Mouse (Mus musculus): ENCODE results near the gene Crlf1. TPM values are rescaled to one million over a fixed set of nuclear protein-coding genes. Genes with fewer than 3 reads are reported as not detected.

Crlf1 gene
- polyA plus RNA-seq, 1 experiment from 2014 or later = 3.4 TPM

DNA sequence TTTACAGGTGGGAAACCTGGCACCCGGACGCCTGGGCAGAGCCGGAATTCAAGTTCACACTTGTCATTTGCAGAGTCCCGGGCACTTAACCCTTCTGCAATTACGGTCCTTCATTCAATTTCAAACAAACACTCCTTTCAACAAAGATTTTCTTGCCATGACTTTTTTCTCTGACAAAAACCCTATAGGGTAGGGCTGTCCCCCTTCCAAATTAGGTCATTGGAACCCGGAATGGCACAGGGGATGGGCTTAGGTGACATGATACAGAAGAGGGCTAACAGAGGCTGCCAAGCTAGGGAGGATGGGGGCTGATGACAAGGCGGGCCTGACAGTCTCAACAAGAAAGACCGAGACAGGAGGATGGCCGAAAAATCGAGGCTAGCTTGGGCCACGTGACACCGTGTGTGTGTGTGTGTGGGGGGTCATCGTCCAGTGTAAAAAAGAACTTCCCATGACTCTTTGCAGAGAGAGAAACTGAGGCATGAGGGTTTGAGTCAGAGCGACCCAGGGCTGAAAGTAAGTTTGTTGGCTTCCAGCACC, 4.0 kb upstream of the Crlf1 start:
- DNase-seq (ENCODE audit: low spot score) (no peak), ATAC-seq (ENCODE audit: insufficient read depth, low FRiP score, low TSS enrichment) (no peak)
- Histone ChIP-seq H3K4me3 (ENCODE audit: low read depth, low read length) (peak overlapping the region; percentile 18; the same call in 1 of the 2 replicates), H3K27me3 (ENCODE audit: control insufficient read depth, insufficient read depth, low read length) (peaks cover 92% of the 10 kb centered on the region), H3K9me3 (ENCODE audit: control insufficient read depth, low read length) (no peaks in the 10 kb centered on the region), H3K4me1 (ENCODE audit: control insufficient read depth, insufficient read depth, low read length) (peaks cover 32% of the 10 kb centered on the region), H3K36me3 (ENCODE audit: control insufficient read depth, insufficient read depth, low read length) (no peaks in the 10 kb centered on the region), H3K9ac (ENCODE audit: low read length) (no peak overlapping the region), H3K27ac (ENCODE audit: low read depth, low read length) (no peak overlapping the region), H3K4me2 (ENCODE audit: low read depth) (peak overlapping the region; percentile 43)
- 2% methylated on average over 14 of the region's 14 CpGs for WGBS

DNA sequence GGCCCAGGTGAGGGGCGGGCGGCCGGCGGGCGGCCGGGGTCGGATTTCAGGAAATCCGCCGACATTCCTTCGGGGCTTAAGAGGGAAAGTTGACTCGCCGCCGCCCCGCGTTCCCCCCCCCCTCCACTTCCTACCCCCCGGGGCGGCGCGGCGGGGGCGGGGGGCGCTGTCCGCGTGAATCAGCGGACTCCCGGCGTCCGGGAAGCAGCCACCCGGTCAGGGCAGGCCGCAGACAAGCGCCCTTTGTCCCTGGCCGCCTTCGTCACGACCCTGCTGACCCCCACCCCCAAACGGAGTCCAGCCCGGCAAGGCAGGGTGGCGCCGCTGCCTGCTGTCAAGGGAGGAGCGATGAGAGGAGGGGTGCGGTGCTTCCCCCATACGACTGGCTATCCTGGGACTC, 3.4 kb upstream of the Crlf1 start:
- WGBS = 2% methylated on average over 26 of the region's 41 CpGs
- peaks cover 32% of the 10 kb centered on the region for H3K4me1 ChIP-seq (ENCODE audit: control insufficient read depth, insufficient read depth, low read length)
- DNase-seq (ENCODE audit: low spot score) = no peak

DNA sequence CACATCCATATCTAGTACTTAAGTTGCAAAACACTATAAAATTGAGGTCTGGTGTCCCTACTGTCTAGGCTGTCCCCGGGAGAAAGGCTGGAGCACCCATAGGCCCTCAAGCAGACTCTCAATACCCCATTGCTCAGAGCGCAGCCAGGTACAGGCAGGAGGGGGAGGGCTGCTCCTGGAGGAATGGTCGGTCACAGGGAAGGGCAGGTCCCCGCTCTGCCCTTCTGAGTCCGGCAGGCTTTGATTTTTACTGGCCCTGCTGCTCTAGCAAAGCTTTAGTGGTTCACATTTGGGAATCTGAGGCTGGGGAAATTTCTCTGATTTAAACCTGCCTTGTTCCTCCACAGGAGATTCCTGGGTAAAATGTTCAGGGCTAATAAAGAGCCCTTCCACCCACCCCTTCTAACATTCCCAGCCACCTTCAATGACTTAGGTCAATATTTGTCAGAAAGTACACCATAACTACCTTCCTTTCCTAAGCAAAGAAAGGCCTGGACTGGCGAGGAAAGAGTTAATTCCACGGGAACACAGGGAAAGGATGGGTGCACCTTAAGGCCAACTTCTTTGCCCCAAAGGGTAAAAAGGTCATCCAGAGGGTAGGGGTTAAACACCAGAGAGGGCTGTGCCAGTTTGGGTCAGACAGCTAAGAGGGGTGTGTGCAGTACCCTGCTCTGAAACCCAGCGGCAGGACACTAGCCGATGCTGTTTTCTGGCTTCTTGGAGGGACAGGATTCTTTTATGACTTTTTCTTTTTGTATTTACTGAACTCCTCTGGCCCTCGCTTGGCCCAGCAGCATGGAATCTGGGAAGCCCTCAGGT, 2.7 kb upstream of the Crlf1 start:
- Histone ChIP-seq H3K36me3 (ENCODE audit: control insufficient read depth, insufficient read depth, low read length) (no peaks in the 10 kb centered on the region), H3K27me3 (ENCODE audit: control insufficient read depth, insufficient read depth, low read length) (peaks cover 96% of the 10 kb centered on the region), H3K27ac (ENCODE audit: low read depth, low read length) (no peak overlapping the region), H3K9me3 (ENCODE audit: control insufficient read depth, low read length) (no peaks in the 10 kb centered on the region), H3K4me2 (ENCODE audit: low read depth) (no peak overlapping the region), H3K9ac (ENCODE audit: low read length) (no peak overlapping the region), H3K4me3 (ENCODE audit: low read depth, low read length) (peak overlapping the region; percentile 4; the same call in 1 of the 2 replicates), H3K4me1 (ENCODE audit: control insufficient read depth, insufficient read depth, low read length) (peaks cover 32% of the 10 kb centered on the region)
- no peak for DNase-seq (ENCODE audit: low spot score)
- 7% methylated on average over 10 of the region's 10 CpGs for WGBS
- no peak for ATAC-seq (ENCODE audit: insufficient read depth, low FRiP score, low TSS enrichment)

More for the DNA sequence above, 3.4 kb upstream of the Crlf1 start:
- peak overlapping the region; percentile 32 for H3K4me2 ChIP-seq (ENCODE audit: low read depth)
- H3K4me3 ChIP-seq (ENCODE audit: low read depth, low read length) = peak overlapping the region; percentile 18; the same call in 1 of the 2 replicates
- H3K9ac ChIP-seq (ENCODE audit: low read length) = no peak overlapping the region; the same call in 1 of the 2 replicates
- peaks cover 96% of the 10 kb centered on the region for H3K27me3 ChIP-seq (ENCODE audit: control insufficient read depth, insufficient read depth, low read length)
- no peak for ATAC-seq (ENCODE audit: insufficient read depth, low FRiP score, low TSS enrichment)
- no peaks in the 10 kb centered on the region for H3K9me3 ChIP-seq (ENCODE audit: control insufficient read depth, low read length)
- no peaks in the 10 kb centered on the region for H3K36me3 ChIP-seq (ENCODE audit: control insufficient read depth, insufficient read depth, low read length)
- no peak overlapping the region for H3K27ac ChIP-seq (ENCODE audit: low read depth, low read length)

DNA sequence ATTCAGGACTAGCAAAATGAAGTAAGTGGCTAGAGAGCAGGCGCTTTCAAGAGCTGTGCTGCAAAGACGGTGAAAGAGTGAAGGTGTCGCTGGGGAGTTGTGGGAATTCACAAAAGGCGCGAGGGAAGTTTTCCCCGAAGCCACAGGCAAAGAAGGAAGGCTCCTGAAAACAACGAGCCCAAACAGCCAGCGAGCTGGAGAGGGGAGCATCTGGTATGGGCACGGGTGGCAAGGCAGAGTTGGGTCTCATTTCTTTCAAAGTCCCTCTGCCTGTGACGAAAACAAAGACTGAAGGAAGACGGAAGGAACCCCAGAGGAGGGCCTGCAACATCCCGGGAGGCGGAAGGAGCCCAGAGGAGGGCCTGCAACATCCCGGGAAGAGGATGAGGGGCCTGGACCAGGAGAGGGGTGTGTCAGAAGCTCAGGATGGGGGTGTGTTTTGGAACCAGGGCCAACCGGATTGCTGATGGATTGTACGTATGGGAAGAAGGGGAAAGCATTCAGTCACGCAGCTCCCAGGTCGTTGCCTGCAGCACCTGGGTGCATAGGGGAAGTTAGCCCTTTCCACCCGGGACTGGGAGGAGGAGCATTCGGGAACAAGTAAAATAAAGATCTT, 2.0 kb upstream of the Crlf1 start:
- no peak overlapping the region for H3K9ac ChIP-seq (ENCODE audit: low read length)
- H3K4me2 ChIP-seq (ENCODE audit: low read depth) = no peak overlapping the region
- WGBS = 2% methylated on average over 20 of the region's 20 CpGs
- H3K4me3 ChIP-seq (ENCODE audit: low read depth, low read length) = peak overlapping the region; percentile 4; the same call in 1 of the 2 replicates
- peaks cover 96% of the 10 kb centered on the region for H3K27me3 ChIP-seq (ENCODE audit: control insufficient read depth, insufficient read depth, low read length)
- ATAC-seq (ENCODE audit: insufficient read depth, low FRiP score, low TSS enrichment) = no peak
- no peaks in the 10 kb centered on the region for H3K36me3 ChIP-seq (ENCODE audit: control insufficient read depth, insufficient read depth, low read length)
- no peak overlapping the region for H3K27ac ChIP-seq (ENCODE audit: low read depth, low read length)
- H3K9me3 ChIP-seq (ENCODE audit: control insufficient read depth, low read length) = no peaks in the 10 kb centered on the region
- H3K4me1 ChIP-seq (ENCODE audit: control insufficient read depth, insufficient read depth, low read length) = peaks cover 38% of the 10 kb centered on the region
- DNase-seq (ENCODE audit: low spot score) = no peak

DNA sequence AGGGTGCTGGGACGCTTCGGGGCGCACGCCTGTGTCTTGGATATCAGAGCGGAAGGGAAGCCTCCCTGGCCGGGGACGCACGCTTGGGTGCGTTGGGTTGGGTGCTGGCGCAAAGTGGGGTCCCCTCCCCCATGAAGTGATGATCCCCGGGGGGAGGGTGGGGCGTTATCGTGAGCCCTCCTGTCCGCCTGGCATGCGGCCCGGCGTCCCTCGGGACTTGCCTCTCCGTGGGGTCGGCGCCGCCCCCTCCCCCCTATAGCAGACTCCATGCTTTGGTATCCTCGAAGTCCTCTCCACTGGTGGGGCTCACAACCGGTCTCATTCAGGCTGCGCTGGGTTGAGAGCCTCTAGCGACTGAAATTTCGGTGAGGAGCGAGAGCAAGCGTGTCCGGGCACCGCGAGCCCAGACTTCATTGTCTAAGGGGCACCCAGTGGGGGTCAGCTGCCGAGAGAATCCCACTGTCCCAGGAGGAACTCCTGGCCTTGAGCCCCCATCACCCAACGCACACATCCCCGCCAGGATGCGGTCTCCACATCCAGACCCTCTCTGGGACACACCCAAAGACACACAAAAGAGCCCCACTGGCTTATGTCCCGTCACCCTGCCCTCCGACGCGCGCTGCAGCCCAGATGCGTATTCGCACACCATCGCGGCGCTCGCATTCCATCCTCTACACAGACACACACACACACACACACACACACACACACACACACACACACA, 896 bp downstream of the Crlf1 start:
- ATAC-seq (ENCODE audit: insufficient read depth, low FRiP score, low TSS enrichment) = no peak
- Histone ChIP-seq H3K36me3 (ENCODE audit: control insufficient read depth, insufficient read depth, low read length) (no peaks in the 10 kb centered on the region), H3K4me1 (ENCODE audit: control insufficient read depth, insufficient read depth, low read length) (peaks cover 27% of the 10 kb centered on the region), H3K27me3 (ENCODE audit: control insufficient read depth, insufficient read depth, low read length) (peaks cover 97% of the 10 kb centered on the region), H3K9me3 (ENCODE audit: control insufficient read depth, low read length) (no peaks in the 10 kb centered on the region), H3K4me2 (ENCODE audit: low read depth) (peak overlapping the region; percentile 41; the same call in 1 of the 2 replicates), H3K9ac (ENCODE audit: low read length) (no peak overlapping the region), H3K27ac (ENCODE audit: low read depth, low read length) (no peak overlapping the region), H3K4me3 (ENCODE audit: low read depth, low read length) (no peak overlapping the region)
- DNase-seq (ENCODE audit: low spot score) = no peak
- under 1% methylated on average over 42 of the region's 47 CpGs for WGBS

DNA sequence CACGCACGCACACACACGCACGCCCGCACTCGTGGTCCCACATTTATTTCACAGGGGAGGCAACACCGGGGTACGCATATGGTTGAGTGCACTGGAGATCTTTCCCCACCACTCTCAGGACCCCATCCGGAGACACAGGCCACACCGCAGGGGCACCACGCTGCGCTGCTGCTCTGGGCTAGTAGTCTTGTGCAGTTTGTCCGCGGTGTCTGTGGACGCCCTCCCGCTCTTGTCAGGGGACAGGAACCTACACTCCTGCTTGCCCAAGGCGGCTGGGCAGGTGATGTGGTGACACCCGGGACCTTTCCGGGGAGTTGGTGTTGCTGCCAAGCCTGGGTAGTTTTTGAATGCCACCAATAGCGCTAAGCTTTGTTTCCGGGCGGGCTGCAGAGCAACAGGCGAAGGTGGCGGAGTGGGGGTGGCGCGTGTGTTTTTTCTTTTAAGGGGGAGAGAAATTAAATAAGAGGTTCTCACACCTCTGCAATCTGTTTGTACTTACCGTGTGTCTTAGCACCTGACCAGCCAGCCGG, 1.5 kb downstream of the Crlf1 start:
- H3K9ac ChIP-seq (ENCODE audit: low read length) = no peak overlapping the region
- no peaks in the 10 kb centered on the region for H3K36me3 ChIP-seq (ENCODE audit: control insufficient read depth, insufficient read depth, low read length)
- ATAC-seq (ENCODE audit: insufficient read depth, low FRiP score, low TSS enrichment) (no peak), DNase-seq (ENCODE audit: low spot score) (no peak)
- H3K27me3 ChIP-seq (ENCODE audit: control insufficient read depth, insufficient read depth, low read length) = peaks cover 97% of the 10 kb centered on the region
- H3K4me1 ChIP-seq (ENCODE audit: control insufficient read depth, insufficient read depth, low read length) = peaks cover 21% of the 10 kb centered on the region
- WGBS = 2% methylated on average over 28 of the region's 28 CpGs
- no peaks in the 10 kb centered on the region for H3K9me3 ChIP-seq (ENCODE audit: control insufficient read depth, low read length)
- no peak overlapping the region; the same call in 1 of the 2 replicates for H3K4me2 ChIP-seq (ENCODE audit: low read depth)
- H3K4me3 ChIP-seq (ENCODE audit: low read depth, low read length) = no peak overlapping the region
- H3K27ac ChIP-seq (ENCODE audit: low read depth, low read length) = no peak overlapping the region

DNA sequence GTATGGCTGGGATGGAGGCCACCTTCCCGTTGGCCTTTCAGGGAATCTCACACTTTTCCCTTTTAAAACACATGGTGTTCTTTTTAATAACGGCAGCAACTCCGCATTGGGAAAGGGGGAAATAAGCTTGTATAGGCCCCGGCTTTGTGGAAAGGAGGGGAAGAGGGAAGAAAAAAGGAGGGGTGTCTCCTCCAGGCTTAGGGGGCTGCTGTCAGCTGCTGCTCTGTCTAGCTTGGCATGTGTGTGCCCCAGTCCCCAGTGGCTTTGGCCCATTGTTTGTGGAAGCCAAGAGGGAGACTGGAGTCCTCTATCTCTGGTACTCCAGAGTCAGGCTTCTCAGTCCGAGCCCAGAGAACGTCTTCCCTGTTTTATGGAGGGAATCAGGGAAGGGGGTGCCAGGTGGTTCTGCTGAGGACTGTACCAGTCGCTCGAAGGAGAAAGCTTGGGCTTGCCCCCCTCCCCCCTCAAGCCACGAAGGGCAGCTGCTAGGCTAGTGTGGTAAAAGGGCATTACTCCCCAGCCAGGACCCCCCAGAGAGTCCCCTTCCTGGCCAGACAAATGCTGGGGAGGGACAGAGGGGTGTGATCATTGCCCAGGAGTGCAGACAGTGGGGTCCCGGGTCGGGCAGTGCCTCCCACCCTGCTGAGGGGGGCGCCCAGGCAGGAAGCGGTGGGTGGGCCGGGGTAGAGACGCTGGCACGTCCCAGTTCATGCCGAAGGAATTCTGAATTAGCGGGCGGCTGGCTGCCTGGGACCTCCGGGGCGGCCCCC, 2.2 kb downstream of the Crlf1 start:
- Histone ChIP-seq H3K36me3 (ENCODE audit: control insufficient read depth, insufficient read depth, low read length) (no peaks in the 10 kb centered on the region), H3K9ac (ENCODE audit: low read length) (no peak overlapping the region; the same call in 1 of the 2 replicates), H3K4me3 (ENCODE audit: low read depth, low read length) (peak overlapping the region; percentile 12; the same call in 1 of the 2 replicates), H3K4me1 (ENCODE audit: control insufficient read depth, insufficient read depth, low read length) (peaks cover 16% of the 10 kb centered on the region), H3K27ac (ENCODE audit: low read depth, low read length) (no peak overlapping the region), H3K4me2 (ENCODE audit: low read depth) (no peak overlapping the region), H3K27me3 (ENCODE audit: control insufficient read depth, insufficient read depth, low read length) (peaks cover 97% of the 10 kb centered on the region), H3K9me3 (ENCODE audit: control insufficient read depth, low read length) (no peaks in the 10 kb centered on the region)
- 2% methylated on average over 20 of the region's 21 CpGs for WGBS
- DNase-seq (ENCODE audit: low spot score) (no peak), ATAC-seq (ENCODE audit: insufficient read depth, low FRiP score, low TSS enrichment) (no peak)

DNA sequence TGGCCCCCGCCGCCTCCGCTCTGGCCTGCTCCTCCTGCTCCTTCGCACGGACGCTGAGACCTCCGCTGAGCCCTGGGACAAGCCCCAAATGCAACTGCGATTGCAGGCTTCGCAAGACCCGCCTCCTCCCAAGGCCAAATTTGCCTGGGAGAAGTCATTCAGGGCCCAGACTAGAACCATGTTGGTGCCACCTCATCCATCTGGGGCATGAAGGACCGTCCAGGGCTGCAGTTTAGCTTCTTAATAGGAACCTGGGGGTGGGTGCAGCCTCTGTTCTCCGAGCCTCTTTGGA, 2.8 kb downstream of the Crlf1 start:
- H3K9ac ChIP-seq (ENCODE audit: low read length) = no peak overlapping the region; the same call in 1 of the 2 replicates
- no peak overlapping the region for H3K4me2 ChIP-seq (ENCODE audit: low read depth)
- WGBS = 4% methylated on average over 12 of the region's 12 CpGs
- peak overlapping the region; percentile 12; the same call in 1 of the 2 replicates for H3K4me3 ChIP-seq (ENCODE audit: low read depth, low read length)
- DNase-seq (ENCODE audit: low spot score) (no peak), ATAC-seq (ENCODE audit: insufficient read depth, low FRiP score, low TSS enrichment) (no peak)
- peaks cover 16% of the 10 kb centered on the region for H3K4me1 ChIP-seq (ENCODE audit: control insufficient read depth, insufficient read depth, low read length)
- no peaks in the 10 kb centered on the region for H3K9me3 ChIP-seq (ENCODE audit: control insufficient read depth, low read length)
- no peak overlapping the region for H3K27ac ChIP-seq (ENCODE audit: low read depth, low read length)
- no peaks in the 10 kb centered on the region for H3K36me3 ChIP-seq (ENCODE audit: control insufficient read depth, insufficient read depth, low read length)
- H3K27me3 ChIP-seq (ENCODE audit: control insufficient read depth, insufficient read depth, low read length) = peaks cover 97% of the 10 kb centered on the region

All from neural tube, embryonic 11.5 days (tissue).